Mouse (Mus musculus) heart, postnatal 0 days (tissue): ENCODE results near the gene Mip. TPM values are rescaled to one million over a fixed set of nuclear protein-coding genes. Genes with fewer than 3 reads are reported as not detected.

Experiments used
- ATAC-seq: fragments of 200-750 bp; cut with Nextera tagmentation; 2 replicates; pipeline ENCODE4 v1.8.0; 2017; ENCODE audit warnings: low read depth, moderate number of reproducible peaks, moderate library complexity; ENCODE audit not compliant: insufficient read depth
- DNase-seq: peaks from one replicate; pipeline ENCODE4 v3.0.0-alpha.2; 2016; ENCODE audit warnings: low spot score
- H3K27ac ChIP-seq: fragments of 300-500 bp; sonication (generic); 2 replicates; pipeline ENCODE4 v1.5.1; 2014; ENCODE audit warnings: low read depth, mild to moderate bottlenecking
- H3K27me3 ChIP-seq: fragments of 300-500 bp; sonication (generic); 2 replicates; pipeline ENCODE4 v1.6.1; 2014; ENCODE audit warnings: low read length, mixed read lengths; ENCODE audit not compliant: control insufficient read depth, insufficient read depth
- H3K36me3 ChIP-seq: fragments of 300-500 bp; sonication (generic); replicated peaks from 2 replicates; pipeline ENCODE4 v1.6.1; 2014; ENCODE audit warnings: low read length, mixed read lengths; ENCODE audit not compliant: control insufficient read depth, insufficient read depth
- H3K4me1 ChIP-seq: fragments of 300-500 bp; sonication (generic); 2 replicates; pipeline ENCODE4 v1.6.1; 2014; ENCODE audit warnings: antibody characterized with exemption; ENCODE audit not compliant: control insufficient read depth, insufficient read depth
- H3K4me2 ChIP-seq: fragments of 300-500 bp; sonication (generic); 2 replicates; pipeline ENCODE4 v1.6.1; 2014; ENCODE audit warnings: low read depth, mild to moderate bottlenecking, low read length, moderate library complexity
- H3K4me3 ChIP-seq: fragments of 300-500 bp; sonication (generic); 2 replicates; pipeline ENCODE4 v1.5.1; 2014; ENCODE audit warnings: low read depth, low read length
- H3K9ac ChIP-seq: fragments of 300-500 bp; sonication (generic); replicated peaks from 2 replicates; pipeline ENCODE4 v1.6.1; 2014; ENCODE audit warnings: low read depth, low read length, mixed read lengths
- H3K9me3 ChIP-seq: fragments of 300-500 bp; sonication (generic); replicated peaks from 2 replicates; pipeline ENCODE4 v1.6.1; 2016; ENCODE audit warnings: low read length; ENCODE audit not compliant: control insufficient read depth
- CTCF ChIP-seq: IDR thresholded peaks from 2 replicates; pipeline ENCODE4 v1.5.1; 2016; ENCODE audit warnings: antibody characterized with exemption, control low read depth, low read depth
- EP300 ChIP-seq: IDR thresholded peaks from 2 replicates; pipeline ENCODE4 v1.6.1; 2016; ENCODE audit warnings: antibody characterized with exemption, low read depth
- WGBS: fragments of 180-500 bp; shearing (Covaris S2); extraction: QIAGEN DNeasy Blood & Tissue Kit; methylation state at CpG from one replicate; pipeline ENCODE4 v1.1.7; 2014; 5-methylcytosine and 5-hydroxymethylcytosine counted together
- polyA plus RNA-seq: library from polyadenylated mRNA; unstranded; fragments of >200 nt; fragmentation: Nextera tagmentation; extraction: Ambion mirVana; gene quantifications from 2 replicates; pipeline ENCODE4 v1.2.1, GENCODE M21; 2015
- total RNA-seq: library from RNA; depleted of rRNA; stranded (reverse); fragments of >200 nt; gene quantifications from 2 replicates; pipeline ENCODE4 v1.2.3, GENCODE M21; 2014; ENCODE audit warnings: low replicate concordance

The Mip gene
- total and polyA plus RNA-seq, 2 experiments from 2014 or later, result not detected

DNA sequence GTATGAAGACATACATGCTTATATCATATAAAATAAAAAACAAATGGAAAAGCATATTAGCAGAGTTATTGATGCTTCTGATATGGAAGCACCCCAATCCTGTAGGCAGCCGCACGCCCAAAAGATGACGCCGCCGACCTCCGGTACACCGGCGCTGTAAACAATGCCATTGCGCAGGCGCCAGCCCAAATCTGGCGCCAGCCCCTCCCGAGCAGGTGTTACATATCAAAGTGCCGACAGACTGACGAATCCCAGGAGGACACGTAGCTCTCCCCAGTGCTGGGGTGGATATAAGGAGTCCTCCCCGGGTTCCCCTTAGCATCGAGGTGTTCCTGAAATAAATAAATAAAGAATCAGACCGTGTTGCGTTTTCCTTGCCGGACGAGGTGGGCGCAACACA, 36.7 kb downstream of the Mip start:
- Histone ChIP-seq H3K27me3 (no peaks in the 10 kb centered on the region), H3K4me2 (no peak overlapping the region; the same call in 1 of the 2 replicates), H3K9me3 (no peaks in the 10 kb centered on the region), H3K27ac (no peak overlapping the region), H3K4me3 (no peak overlapping the region), H3K9ac (no peak overlapping the region), H3K36me3 (no peaks in the 10 kb centered on the region), H3K4me1 (no peaks in the 10 kb centered on the region)
- ATAC-seq (peak; percentile 62; the same call in 1 of the 2 replicates), DNase-seq (no peak)
- 53% methylated on average over 22 of the region's 22 CpGs for WGBS
- TF ChIP-seq EP300, result no peak
- TF ChIP-seq CTCF, result no peak

DNA sequence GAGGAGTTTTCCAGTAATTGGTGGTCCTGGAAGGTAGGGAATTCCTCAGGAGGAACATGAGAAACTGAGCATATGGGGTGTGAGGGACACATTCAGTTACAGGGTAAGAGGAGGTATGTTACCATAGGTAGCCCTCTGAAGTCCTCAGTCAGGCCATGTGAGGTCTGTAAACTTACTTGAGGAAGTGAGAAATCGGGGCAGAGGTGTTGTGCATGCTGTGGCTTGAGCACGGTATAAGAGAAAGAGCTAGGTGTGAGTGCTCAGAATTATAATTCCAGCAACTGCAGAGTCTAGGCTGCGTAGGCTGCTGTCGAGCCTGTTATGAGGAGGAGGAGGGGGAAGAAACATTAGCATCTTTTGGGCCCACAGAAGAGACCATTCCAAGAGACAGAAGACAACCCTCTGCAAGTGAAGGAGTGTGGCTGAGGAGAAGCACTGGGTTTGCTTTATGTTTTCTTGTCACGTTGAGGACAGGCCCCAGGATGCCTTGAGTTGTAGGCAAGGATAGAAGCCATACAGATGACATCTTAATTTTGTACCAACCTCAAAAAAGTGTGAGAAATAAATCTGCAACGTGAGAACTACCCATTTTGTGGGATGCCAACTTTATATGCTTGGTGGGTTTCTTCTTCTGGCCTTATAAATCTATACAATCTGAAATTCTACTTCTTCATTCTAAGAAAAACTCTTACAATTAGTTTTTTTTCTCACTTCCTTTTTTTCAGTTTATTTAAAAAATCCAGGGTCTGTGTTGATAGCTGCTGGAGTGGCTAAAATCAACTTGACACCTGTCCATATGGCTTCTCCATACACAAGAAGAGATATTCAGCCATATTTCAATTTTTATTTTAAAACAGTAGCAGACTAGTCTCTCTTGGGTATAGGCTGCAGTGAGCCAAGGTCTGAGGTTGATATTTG, 38.0 kb downstream of the Mip start:
- H3K4me2 ChIP-seq, result no peak overlapping the region
- no peak for ATAC-seq
- no peaks in the 10 kb centered on the region for H3K4me1 ChIP-seq
- no peak overlapping the region for H3K27ac ChIP-seq
- WGBS, result 75% methylated on average over 6 of the region's 6 CpGs
- H3K4me3 ChIP-seq, result no peak overlapping the region
- no peaks in the 10 kb centered on the region for H3K36me3 ChIP-seq
- no peak for TF ChIP-seq EP300
- no peak for DNase-seq
- no peak overlapping the region for H3K9ac ChIP-seq
- no peaks in the 10 kb centered on the region for H3K27me3 ChIP-seq
- no peaks in the 10 kb centered on the region for H3K9me3 ChIP-seq

DNA sequence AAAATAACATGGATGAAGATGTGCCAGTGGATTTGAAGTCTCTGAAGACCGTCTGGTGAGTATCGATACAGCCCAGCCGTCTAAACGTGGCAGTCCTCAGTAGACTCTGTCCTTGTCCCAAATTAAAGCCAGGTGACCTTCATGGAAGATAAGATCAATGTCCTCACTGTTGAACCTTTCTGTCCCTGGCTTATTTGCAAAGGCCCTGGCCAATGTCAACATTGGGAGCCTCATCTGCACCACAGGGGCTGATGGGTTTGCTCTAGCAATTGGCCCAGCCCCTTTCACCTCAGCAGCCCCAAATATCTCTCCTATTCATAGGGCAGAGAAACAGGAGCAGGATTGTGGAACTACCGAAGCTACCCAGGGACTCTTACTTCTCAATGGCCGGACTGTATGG, 42.7 kb downstream of the Mip start, which contains the start of gene Apof:
Gene Apof, plus strand, starts transcription at position 301 of the 400 bp plus-strand sequence.
- no peak for TF ChIP-seq CTCF
- no peak for TF ChIP-seq EP300
- Histone ChIP-seq H3K4me1 (peaks cover 6% of the 10 kb centered on the region; the same call in 1 of the 2 replicates), H3K36me3 (no peaks in the 10 kb centered on the region), H3K27me3 (no peaks in the 10 kb centered on the region), H3K27ac (no peak within 1 kb of the TSS; the same call in 1 of the 2 replicates), H3K4me3 (no peak within 1 kb of the TSS), H3K9me3 (no peaks in the 10 kb centered on the region), H3K4me2 (no peak within 1 kb of the TSS), H3K9ac (no peak within 1 kb of the TSS)
- 72% methylated on average over 6 of the region's 6 CpGs for WGBS
- ATAC-seq (no peak), DNase-seq (no peak)

DNA sequence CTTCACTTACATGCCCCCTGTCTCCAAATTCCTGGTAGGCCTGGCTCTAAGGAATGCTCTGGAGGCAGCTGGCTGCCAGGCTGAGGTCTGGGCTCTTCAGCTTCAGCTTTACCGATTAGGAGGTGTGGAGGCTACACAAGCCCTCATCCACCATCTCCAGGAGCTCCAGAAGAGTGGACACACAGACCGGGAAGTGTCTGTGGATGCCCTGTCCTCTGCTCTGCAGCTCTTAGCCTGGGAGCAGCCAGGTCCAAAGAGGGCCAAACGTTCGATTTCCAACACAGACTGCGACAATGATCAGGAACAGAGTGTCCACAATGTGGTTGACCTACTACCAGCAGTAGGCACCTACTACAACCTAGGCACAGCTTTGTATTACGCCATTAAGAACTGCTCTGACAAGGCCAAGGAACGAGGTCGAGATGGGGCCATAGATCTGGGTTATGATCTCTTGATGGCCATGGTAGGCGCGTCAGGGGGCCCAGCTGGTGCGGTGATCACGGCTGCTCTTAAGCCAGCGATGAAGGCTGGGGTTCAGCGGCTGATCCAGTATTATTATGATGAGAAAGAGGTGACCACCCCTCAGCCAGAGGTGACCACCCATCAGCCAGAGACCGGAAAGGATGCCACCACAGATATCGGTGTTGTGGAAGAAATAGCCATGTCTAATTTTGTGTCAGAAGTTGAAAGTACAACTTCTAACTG, 43.7 kb downstream of the Mip start:
- ATAC-seq, result no peak
- no peaks in the 10 kb centered on the region for H3K36me3 ChIP-seq
- H3K27ac ChIP-seq, result peak overlapping the region; percentile 58; the same call in 1 of the 2 replicates
- WGBS, result 88% methylated on average over 16 of the region's 16 CpGs
- H3K9ac ChIP-seq, result 0 out of 2 replicates have a peak overlapping the region, but pooled peaks have one; percentile 78
- H3K4me1 ChIP-seq, result peaks cover 9% of the 10 kb centered on the region; the same call in 1 of the 2 replicates
- H3K9me3 ChIP-seq, result no peaks in the 10 kb centered on the region
- TF ChIP-seq CTCF (no peak), EP300 (no peak)
- no peak for DNase-seq
- H3K4me3 ChIP-seq, result peak overlapping the region; percentile 88; the same call in 1 of the 2 replicates
- peak overlapping the region; percentile 74; the same call in 1 of the 2 replicates for H3K4me2 ChIP-seq
- no peaks in the 10 kb centered on the region for H3K27me3 ChIP-seq

DNA sequence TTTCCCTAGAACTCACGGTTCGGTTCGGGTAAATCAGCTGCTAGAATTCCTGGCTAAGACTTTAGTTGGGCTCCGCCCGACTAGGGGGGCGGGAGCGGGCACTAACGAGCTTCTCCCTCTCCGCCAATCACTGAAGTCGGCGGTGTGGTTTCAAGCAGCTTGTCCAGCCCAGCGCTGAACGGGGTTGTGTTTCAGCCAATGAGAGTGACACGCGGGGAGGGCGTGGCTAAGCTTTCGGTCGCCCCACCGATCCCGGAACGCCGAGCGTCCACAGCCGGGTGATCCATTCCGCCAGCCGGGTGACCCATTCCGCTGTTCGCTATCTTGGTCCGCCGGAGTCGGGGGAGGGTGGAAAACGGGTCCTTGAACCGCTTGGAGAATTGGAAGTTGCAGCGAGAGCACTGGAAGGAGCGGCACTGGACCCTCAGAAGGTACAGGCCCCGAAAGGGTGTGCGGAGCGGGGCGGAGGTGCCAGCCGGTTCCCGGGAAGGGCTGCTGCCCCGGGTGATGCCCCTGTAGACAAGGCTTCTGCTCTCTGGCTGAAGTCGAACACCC, 44.7 kb downstream of the Mip start, which contains the start of gene Stat2:
Gene Stat2, plus strand, starts transcription at position 273 of the 555 bp plus-strand sequence.
- DNase-seq (peak; percentile 98), ATAC-seq (peak; percentile 100)
- peaks cover 9% of the 10 kb centered on the region; the same call in 1 of the 2 replicates for H3K4me1 ChIP-seq
- no peaks in the 10 kb centered on the region for H3K9me3 ChIP-seq
- H3K27me3 ChIP-seq, result no peaks in the 10 kb centered on the region
- WGBS, result 1% methylated on average over 43 of the region's 43 CpGs
- H3K27ac ChIP-seq, result peak within 1 kb of the TSS; percentile 88
- TF ChIP-seq EP300 (no peak), CTCF (no peak)
- peak within 1 kb of the TSS; percentile 74 for H3K4me2 ChIP-seq
- peak within 1 kb of the TSS; percentile 78 for H3K9ac ChIP-seq
- no peaks in the 10 kb centered on the region for H3K36me3 ChIP-seq
- peak within 1 kb of the TSS; percentile 88 for H3K4me3 ChIP-seq
